8 mouse cellular contexts compared by ENCODE assay signal in genomic region chr6:17065791-17066169, GRCm38 (mm10). TPM values are rescaled to one million over a fixed set of nuclear protein-coding genes. Genes with fewer than 3 reads are reported as not detected.
DNase-seq lines count a peak whose midpoint lies in the region; ATAC-seq and TF ChIP-seq lines count a peak whose summit lies in the region.

No protein-coding gene starts in this region.

- peak overlapping the region; percentile 65 for H3K4me3 ChIP-seq in layer of hippocampus, adult 2 months
- peak overlapping the region; percentile 80 for H3K4me3 ChIP-seq in embryonic facial prominence, embryonic 13.5 days
- peak overlapping the region; percentile 86 for H3K4me3 ChIP-seq in limb, embryonic 10.5 days
- peak overlapping the region; percentile 69 for H3K4me3 ChIP-seq in midbrain, embryonic 16.5 days (ENCODE audit: low read depth, low read length)

- TF ChIP-seq CTCF in layer of hippocampus, adult 2 months (conservative IDR thresholded peaks at IDR 0.05): no peak

- peak overlapping the region; percentile 88 for H3K9ac ChIP-seq in embryonic facial prominence, embryonic 13.5 days
- peak overlapping the region; percentile 69 for H3K9ac ChIP-seq in midbrain, embryonic 16.5 days (ENCODE audit: low read depth, low read length)

- no peak for DNase-seq in layer of hippocampus, adult 2 months (ENCODE audit: low spot score in 2 of 2)
- DNase-seq in layer of hippocampus, postnatal 10 days (ENCODE audit: low spot score in 2 of 2): no peak
- DNase-seq in limb, embryonic 10.5 days (ENCODE audit: low spot score): no peak
- DNase-seq in right cerebral cortex, postnatal 4 days: no peak
- no peak for DNase-seq in left cerebral cortex, postnatal 14 days (ENCODE audit: low spot score in 2 of 2)
- no peak for DNase-seq in layer of hippocampus, adult 8-10 months (ENCODE audit: low spot score in 2 of 2)

- H3K36me3 ChIP-seq in embryonic facial prominence, embryonic 13.5 days: no peaks in the 10 kb centered on the region
- H3K36me3 ChIP-seq in limb, embryonic 10.5 days: peaks cover 5% of the 10 kb centered on the region; the same call in 1 of the 2 replicates
- no peaks in the 10 kb centered on the region for H3K36me3 ChIP-seq in midbrain, embryonic 16.5 days (ENCODE audit: control insufficient read depth, insufficient read depth, low read length)

- H3K4me2 ChIP-seq in embryonic facial prominence, embryonic 13.5 days: peak overlapping the region; percentile 89
- peak overlapping the region; percentile 95 for H3K4me2 ChIP-seq in midbrain, embryonic 16.5 days (ENCODE audit: low read length)

- H3K27me3 ChIP-seq in embryonic facial prominence, embryonic 13.5 days: no peaks in the 10 kb centered on the region
- H3K27me3 ChIP-seq in limb, embryonic 10.5 days (ENCODE audit: low read depth, poor library complexity, severe bottlenecking): 0 out of 2 replicates have a peak, but pooled peaks cover 6% of the 10 kb centered on the region
- H3K27me3 ChIP-seq in midbrain, embryonic 16.5 days (ENCODE audit: control insufficient read depth, insufficient read depth, low read depth, low read length): no peaks in the 10 kb centered on the region

- no peak for ATAC-seq in embryonic facial prominence, embryonic 13.5 days (ENCODE audit: insufficient number of reproducible peaks, insufficient read depth, low FRiP score, low TSS enrichment, low read depth)
- peak; percentile 36; the same call in 1 of the 2 replicates for ATAC-seq in midbrain, embryonic 16.5 days

- H3K4me1 ChIP-seq in embryonic facial prominence, embryonic 13.5 days: peaks cover 13% of the 10 kb centered on the region
- H3K4me1 ChIP-seq in limb, embryonic 10.5 days: peaks cover 16% of the 10 kb centered on the region; the same call in 1 of the 2 replicates
- peaks cover 2% of the 10 kb centered on the region for H3K4me1 ChIP-seq in midbrain, embryonic 16.5 days (ENCODE audit: control insufficient read depth, insufficient read depth, low read length)

- no peak overlapping the region for H3K27ac ChIP-seq in layer of hippocampus, adult 2 months
- H3K27ac ChIP-seq in embryonic facial prominence, embryonic 13.5 days: peak overlapping the region; percentile 60; the same call in 1 of the 2 replicates
- peak overlapping the region; percentile 94 for H3K27ac ChIP-seq in limb, embryonic 10.5 days
- H3K27ac ChIP-seq in midbrain, embryonic 16.5 days (ENCODE audit: low read length): no peak overlapping the region

- intact Hi-C loops in left cerebral cortex, postnatal 14 days (cut with DNase I): no loop called here

- no peaks in the 10 kb centered on the region for H3K9me3 ChIP-seq in embryonic facial prominence, embryonic 13.5 days
- H3K9me3 ChIP-seq in limb, embryonic 10.5 days (replicated peaks): no peaks in the 10 kb centered on the region
- no peaks in the 10 kb centered on the region for H3K9me3 ChIP-seq in midbrain, embryonic 16.5 days (replicated peaks; ENCODE audit: control insufficient read depth, low read length, poor library complexity, severe bottlenecking)

- WGBS in embryonic facial prominence, embryonic 13.5 days: 2% methylated on average over 12 of the region's 12 CpGs
- 6% methylated on average over 12 of the region's 12 CpGs for WGBS in limb, embryonic 10.5 days
- WGBS in midbrain, embryonic 16.5 days: 7% methylated on average over 12 of the region's 12 CpGs

RNA-seq across cellular contexts. Expression of gene Tes, which starts 0.8 kb away (rescaled TPM):
- total RNA-seq in layer of hippocampus, adult 2 months (2021): 1 to 10 TPM; 1.8 to 2.8 TPM
- 1 to 10 TPM; 6.1 to 7.0 TPM for total RNA-seq in layer of hippocampus, postnatal 10 days (2021)
- polyA plus RNA-seq in embryonic facial prominence, embryonic 13.5 days (2015; fragmentation: Nextera tagmentation; extraction: Ambion mirVana): 63.5 and 76.4 TPM in 2 replicates
- polyA plus RNA-seq in limb, embryonic 10.5 days (2016; fragmentation: Nextera tagmentation; extraction: Ambion mirVana): 62.9 and 94.2 TPM in 2 replicates
- 26.7 and 28.1 TPM in 2 replicates for polyA plus RNA-seq in midbrain, embryonic 16.5 days (2015; fragmentation: Nextera tagmentation; extraction: Ambion mirVana)
- total RNA-seq in left cerebral cortex, postnatal 14 days (2021): 1 to 10 TPM; 4.3 to 4.4 TPM
- total RNA-seq in layer of hippocampus, adult 8-10 months (2022): 1 to 10 TPM; 2.1 to 2.7 (median 2.4) TPM

Comparison
In these comparisons a context has a peak if more than half of its experiments do, and no peak if none do; other contexts are left out.
1. H3K27ac ChIP-seq: peak in embryonic facial prominence, embryonic 13.5 days (single experiment) and limb, embryonic 10.5 days (single experiment); none in layer of hippocampus, adult 2 months (single experiment) and midbrain, embryonic 16.5 days (single experiment).
2. Peak in every context shown above with its lines, with median percentiles within 50 percentile points of each other: H3K4me3 ChIP-seq.